Mouse (Mus musculus) thymus, postnatal 14 days (tissue): ENCODE results near the gene Hspb3.

Experiments
- DNase-seq: peaks from one replicate; pipeline ENCODE4 v3.0.0; 2021

Hspb3 gene

DNA sequence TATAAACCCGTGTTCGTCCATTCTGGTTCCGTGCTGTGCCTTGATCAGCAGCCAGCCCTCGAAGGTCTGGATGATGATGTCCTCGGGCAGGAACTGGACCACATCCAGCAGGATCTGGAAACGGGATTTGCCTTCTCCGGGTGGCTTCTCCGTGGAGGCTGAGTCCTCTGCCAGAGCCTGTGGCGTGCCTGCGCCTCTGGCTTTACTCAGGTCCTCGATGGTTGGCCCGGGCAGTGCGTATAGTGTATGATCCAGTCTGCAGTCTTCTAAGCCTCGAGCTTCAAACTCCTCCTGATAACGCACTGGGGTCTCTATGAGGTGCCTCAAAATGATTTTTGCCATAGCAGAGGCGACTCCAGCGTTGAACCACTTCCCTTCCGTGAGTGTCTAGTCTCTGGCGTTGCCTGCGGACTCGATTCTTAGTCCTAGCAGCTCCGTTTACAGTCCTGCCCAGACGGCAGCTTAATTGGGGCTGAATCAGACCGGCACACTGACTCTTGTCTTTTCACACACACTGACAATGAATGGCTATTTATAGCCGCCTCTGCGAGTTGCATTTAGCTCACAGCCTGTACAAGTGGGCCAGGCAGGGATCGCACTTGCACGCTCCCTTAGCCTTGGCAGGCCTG lies at the start of gene Hspb3:
Gene Hspb3, minus strand, starts transcription at position 526 of the 629 bp plus-strand sequence.
- DNase-seq: no peak

- DNase-seq: no peak
These were observed 49.7 kb upstream of the Hspb3 start for GRCm38 (mm10) chr13:113713186-113713585.

DNA sequence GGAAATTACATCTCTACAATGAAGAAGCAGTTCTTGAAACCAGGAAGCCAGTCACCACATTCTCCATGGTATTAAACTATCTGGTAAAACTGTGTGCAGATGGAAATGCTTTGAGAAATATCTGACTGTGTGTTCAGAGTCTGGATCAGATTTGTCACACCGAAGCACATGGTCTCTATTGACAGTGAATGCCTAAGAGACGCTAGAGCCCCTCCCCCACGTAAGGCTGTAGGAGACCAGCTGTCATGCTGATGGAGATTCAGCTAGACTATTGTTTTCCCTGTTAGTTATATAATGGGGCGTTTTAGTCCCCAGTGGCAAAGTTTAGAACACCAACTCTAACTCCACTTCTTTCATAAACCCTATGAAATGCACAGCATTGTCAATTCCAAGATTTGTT lies 42.7 kb upstream of the Hspb3 start:
- no peak for DNase-seq

DNA sequence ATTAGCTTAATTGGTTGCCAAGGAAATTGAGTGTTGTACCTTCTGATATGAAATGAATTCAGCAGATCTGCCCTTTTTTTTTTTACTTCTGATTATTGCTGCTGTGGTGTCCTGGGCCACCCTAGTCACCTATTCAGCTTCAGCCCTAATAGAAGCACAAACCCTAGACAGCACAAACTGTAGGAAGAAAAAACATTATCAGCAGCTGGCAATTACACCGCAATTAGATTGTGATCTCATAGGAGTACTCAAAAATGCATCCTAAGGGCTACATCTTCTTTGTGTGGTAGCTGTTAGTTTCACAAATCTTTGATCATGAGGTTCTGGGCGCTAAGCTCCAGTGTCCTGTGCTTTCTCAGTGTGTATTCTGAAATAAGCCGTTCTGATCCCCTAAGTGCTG lies 37.7 kb upstream of the Hspb3 start:
- no peak for DNase-seq

DNA sequence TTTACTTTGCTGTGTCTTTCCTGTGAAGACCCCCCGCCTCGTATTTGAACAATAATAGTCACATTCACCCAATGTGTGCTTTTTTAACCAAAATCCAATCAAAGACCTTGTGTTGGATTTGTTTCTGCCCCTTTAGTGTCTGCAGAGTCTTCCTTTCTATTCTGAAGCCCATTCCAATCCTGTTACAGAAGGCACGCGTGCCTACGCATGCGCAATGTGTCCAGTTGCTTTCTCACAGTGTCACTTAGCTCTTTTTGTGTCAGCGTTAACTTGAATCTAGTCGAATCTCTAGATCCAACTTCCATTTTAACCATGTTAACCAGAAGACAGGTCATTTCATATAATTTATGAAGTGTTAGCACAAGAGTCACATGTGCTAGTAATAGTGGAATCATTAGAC lies 36.5 kb upstream of the Hspb3 start:
- no peak for DNase-seq

- no peak for DNase-seq
These were observed 36.0 kb upstream of the Hspb3 start for GRCm38 (mm10) chr13:113699415-113699873.

- no peak for DNase-seq
These were observed 33.4 kb upstream of the Hspb3 start for GRCm38 (mm10) chr13:113696838-113697321.

- peak; percentile 42 for DNase-seq
These were observed 29.9 kb upstream of the Hspb3 start for GRCm38 (mm10) chr13:113693383-113693782.

- peak; percentile 20 for DNase-seq
These were observed 28.2 kb upstream of the Hspb3 start for GRCm38 (mm10) chr13:113691644-113692043.

DNA sequence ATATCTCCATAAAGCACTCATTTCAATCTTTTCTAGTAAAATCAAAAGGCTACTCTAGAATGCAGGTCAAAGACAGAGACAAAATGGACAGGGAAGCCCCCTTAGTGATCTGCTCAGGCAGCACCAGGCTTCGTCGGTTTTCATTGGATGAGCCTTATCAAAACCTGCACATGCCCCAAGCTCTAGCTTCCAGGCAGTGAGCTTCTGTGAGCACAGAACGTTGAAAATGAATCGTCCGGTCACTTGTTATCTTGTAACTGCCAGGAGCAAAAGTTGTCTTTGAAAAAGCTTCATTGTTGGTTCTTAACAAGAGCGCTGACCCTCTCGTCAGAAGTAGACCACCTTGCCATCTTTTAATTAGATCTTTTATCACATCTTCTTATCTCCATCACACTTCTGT lies 26.4 kb upstream of the Hspb3 start:
- DNase-seq: no peak

- DNase-seq: no peak
These were observed 23.2 kb upstream of the Hspb3 start for GRCm38 (mm10) chr13:113686691-113687121.

DNA sequence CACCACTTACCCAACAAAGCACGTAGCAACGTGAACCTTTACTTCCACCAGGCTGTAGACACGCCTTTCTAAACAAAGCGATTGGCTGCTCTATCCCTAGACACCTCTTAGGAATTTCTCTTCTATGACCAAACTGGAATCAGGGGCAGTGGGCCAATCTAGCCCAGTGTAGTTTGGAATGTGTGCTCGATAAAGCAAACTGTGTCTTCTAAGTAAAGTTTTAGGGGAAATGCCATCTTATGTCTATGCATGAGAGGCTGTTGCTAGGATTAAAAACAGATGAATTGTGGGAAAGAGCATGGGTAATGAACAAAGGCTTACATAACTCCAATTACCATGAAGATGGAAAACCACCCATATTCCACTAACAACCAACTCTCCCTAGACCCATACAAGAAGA lies 19.3 kb upstream of the Hspb3 start:
- DNase-seq: no peak

DNA sequence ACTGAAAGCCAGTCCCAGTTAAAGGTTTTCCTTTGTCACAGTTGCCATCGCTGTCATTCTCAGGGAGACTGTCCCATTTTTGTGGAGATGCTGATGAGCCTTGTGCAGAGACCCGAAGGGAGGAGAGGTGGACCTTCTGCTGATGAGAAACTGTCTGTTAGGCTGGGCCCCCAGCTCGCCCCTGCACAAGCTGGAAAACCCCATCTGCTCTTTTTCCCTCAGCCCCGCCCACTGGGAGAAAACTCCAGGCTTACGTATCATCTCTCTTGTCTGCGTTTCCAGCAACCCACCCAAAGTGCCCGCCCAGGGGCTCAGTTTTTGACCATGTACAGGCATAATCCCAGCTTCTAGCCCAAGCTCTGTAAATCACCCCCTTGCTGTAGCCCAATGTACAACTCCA lies 17.2 kb upstream of the Hspb3 start:
- DNase-seq: no peak

DNA sequence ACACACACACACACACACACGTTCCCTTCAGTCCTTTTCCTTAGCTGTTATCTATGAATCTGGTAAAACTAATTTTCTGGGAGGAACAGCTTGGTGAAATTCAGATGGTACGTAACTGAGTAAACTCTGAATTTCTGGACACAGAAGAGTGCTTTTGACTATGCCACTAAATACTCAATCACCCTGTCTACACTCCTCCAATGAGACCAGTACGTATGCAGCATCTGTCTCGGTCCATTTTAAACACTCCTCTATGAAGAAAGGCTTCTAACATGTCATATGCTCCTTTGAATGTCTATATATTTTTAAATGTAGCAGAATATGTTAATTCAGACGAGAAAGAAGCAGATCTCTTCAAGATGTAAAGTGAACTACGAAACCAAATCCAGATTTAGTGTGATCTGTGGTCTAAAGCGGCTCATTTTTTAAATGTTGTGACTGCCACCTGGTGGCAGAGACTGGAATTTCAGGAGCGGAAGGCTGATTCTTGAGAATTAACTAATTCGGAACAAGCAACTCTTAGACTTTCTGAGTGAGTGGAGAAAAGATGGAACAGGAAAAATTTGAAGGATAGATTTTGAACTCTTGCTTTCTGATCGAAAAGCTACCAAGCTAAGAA lies 6.1 kb upstream of the Hspb3 start:
- peak; percentile 56 for DNase-seq

- DNase-seq: no peak
These were observed 407 bp upstream of the Hspb3 start for GRCm38 (mm10) chr13:113663883-113664282.

GRCm38 (mm10) chr13:113661826-113662271 lies 1.6 kb downstream of the Hspb3 start:
- no peak for DNase-seq

DNA sequence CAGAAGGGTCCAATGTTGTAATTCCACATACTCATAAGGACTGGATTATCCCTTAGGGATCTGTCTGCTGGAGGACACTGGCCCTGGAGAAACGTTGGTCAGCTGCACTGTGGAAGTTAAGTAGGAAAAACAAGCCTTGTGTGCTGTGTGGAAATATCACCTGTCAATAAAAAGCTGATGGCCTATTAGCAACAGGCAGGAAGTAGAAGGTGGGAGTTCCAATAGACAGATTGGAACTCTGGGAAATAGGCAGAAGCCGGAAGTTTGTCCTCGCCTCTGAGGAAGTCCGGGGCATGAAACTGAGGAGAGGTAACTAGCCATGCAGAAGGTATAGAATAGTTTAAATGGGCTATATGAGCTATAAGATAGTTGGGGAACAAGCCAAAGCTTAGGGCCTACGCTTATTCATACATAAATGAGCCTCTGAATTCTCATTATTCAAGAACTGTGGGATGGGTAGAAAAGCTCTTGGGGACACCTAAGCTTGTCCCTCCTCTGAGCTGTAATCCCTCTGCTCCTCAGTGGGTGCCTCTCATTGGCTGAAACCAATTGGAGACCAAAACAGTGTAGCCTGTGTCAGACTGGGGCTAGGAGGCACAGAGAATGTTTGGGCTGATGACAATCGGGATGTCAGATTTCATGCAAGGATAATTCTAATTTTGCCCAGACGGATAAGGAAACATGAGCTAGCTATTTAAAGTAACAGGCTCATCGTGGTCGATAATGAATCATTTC lies 2.7 kb downstream of the Hspb3 start:
- DNase-seq: no peak

GRCm38 (mm10) chr13:113657204-113657603 lies 6.3 kb downstream of the Hspb3 start:
- DNase-seq: no peak

DNA sequence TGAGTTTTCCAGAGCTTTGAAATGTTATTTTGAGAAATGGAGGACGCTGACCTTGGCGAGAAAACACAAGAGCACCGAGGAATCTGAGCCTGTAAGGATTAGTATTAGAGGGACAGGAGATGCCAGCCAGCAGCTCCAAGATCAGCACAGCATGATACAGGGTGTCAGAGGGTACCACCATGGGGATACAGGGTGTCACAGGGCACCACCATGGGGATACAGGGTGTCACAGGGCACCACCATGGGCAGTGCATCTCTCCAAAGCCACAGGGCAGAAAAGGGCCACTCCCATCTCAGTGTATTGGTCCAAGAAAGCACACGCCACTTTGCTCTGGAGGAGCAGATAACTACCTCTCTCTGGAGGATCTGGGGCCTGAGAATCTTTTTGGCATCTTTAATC lies 6.8 kb downstream of the Hspb3 start:
- no peak for DNase-seq

- DNase-seq: no peak
These were observed 8.0 kb downstream of the Hspb3 start for GRCm38 (mm10) chr13:113655511-113655910.

- DNase-seq: no peak
These were observed 22.4 kb downstream of the Hspb3 start for GRCm38 (mm10) chr13:113640944-113641597.

DNA sequence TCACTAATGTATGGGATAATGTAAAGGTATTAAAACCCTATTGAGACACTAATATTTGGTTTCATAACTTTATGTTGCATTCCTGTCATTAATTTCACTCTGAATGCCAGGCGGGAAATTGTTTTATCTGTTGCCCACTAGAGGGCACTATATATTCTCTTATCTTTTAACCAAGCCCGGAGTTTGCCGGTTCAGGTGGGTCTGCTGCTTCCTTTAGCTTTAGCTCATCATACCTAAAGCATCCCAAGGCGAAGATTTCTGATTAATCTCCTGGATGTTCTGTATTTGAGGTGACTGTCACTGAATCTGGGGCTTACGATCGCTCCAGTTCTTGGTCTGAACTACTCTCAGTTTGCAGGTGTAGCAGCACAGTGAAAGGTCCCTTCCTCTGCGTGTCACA lies 24.6 kb downstream of the Hspb3 start:
- peak; percentile 33 for DNase-seq

GRCm38 (mm10) chr13:113635799-113636222 lies 27.7 kb downstream of the Hspb3 start:
- no peak for DNase-seq
